Mouse (Mus musculus) large intestine, adult 2 months (tissue): ENCODE measurements around the gene Cda. TPM values are rescaled to one million over a fixed set of nuclear protein-coding genes. Genes with fewer than 3 reads are reported as not detected.
"Not testable (repeated sequence)": the region's sequence is repeated elsewhere in the genome, so short reads cannot be mapped to it uniquely, and the experiment has no call there.

Source experiments
- DNase-seq: peaks from one replicate; pipeline ENCODE4 v3.0.0-alpha.2; 2012; ENCODE audit warnings: low read depth, low spot score
- WGBS: fragments of 180-500 bp; shearing (Covaris S2); methylation state at CpG from one replicate; pipeline ENCODE4 v1.1.7; 2018; 5-methylcytosine and 5-hydroxymethylcytosine counted together
- polyA plus RNA-seq: library from polyadenylated mRNA; depleted of rRNA; stranded (reverse); fragments of >200 nt; gene quantifications from 2 replicates; pipeline ENCODE4 v1.2.3, GENCODE M21; 2012

Gene Cda
- polyA plus RNA-seq, 1 experiment: 63.1 TPM

GRCm38 (mm10) chr4:138339963-138340362 is 27.8 kb downstream of the Cda start:
- 26% methylated on average over 4 of the region's 4 CpGs for WGBS
- DNase-seq: no peak

GRCm38 (mm10) chr4:138337341-138337740 is 30.5 kb downstream of the Cda start:
- DNase-seq: no peak
- 75% methylated on average over 9 of the region's 9 CpGs for WGBS

- no peak for DNase-seq
- WGBS: 76% methylated on average over 5 of the region's 5 CpGs
Measured at GRCm38 (mm10) chr4:138336876-138337275, 30.9 kb downstream of the Cda start.

- WGBS: 90% methylated on average over 6 of the region's 6 CpGs
- DNase-seq: no peak
Measured at GRCm38 (mm10) chr4:138335648-138336047, 32.1 kb downstream of the Cda start.

GRCm38 (mm10) chr4:138335036-138335435 is 32.8 kb downstream of the Cda start:
- DNase-seq: no peak
- WGBS: 78% methylated on average over 12 of the region's 12 CpGs

GRCm38 (mm10) chr4:138333135-138333534 is 34.7 kb downstream of the Cda start:
- 35% methylated on average over 4 of the region's 4 CpGs for WGBS
- no peak for DNase-seq

- DNase-seq: no peak
- WGBS: 82% methylated on average over 9 of the region's 9 CpGs
Measured at GRCm38 (mm10) chr4:138331647-138332046, 36.1 kb downstream of the Cda start.

- 38% methylated on average over 15 of the region's 15 CpGs for WGBS
- no peak for DNase-seq
Measured at GRCm38 (mm10) chr4:138330264-138330671, 37.5 kb downstream of the Cda start.

GRCm38 (mm10) chr4:138327891-138328470 is 39.8 kb downstream of the Cda start:
- no peak for DNase-seq
- WGBS: 71% methylated on average over 7 of the region's 7 CpGs

- 69% methylated on average over 9 of the region's 12 CpGs for WGBS
- not testable (repeated sequence) for DNase-seq
Measured at GRCm38 (mm10) chr4:138327155-138327554, 40.6 kb downstream of the Cda start.

- no peak for DNase-seq
- WGBS: 2% methylated on average over 41 of the region's 41 CpGs
Measured at GRCm38 (mm10) chr4:138326077-138326695, 41.6 kb downstream of the Cda start, which contains the start of gene Pink1. Pink1 (minus strand) TSS chr4:138326307.

- 2% methylated on average over 45 of the region's 45 CpGs for WGBS
Measured at GRCm38 (mm10) chr4:138325466-138326076, 42.2 kb downstream of the Cda start.

GRCm38 (mm10) chr4:138324451-138324850 is 43.3 kb downstream of the Cda start:
- no peak for DNase-seq
- 88% methylated on average over 3 of the region's 3 CpGs for WGBS

More at GRCm38 (mm10) chr4:138325466-138326076, 42.2 kb downstream of the Cda start:
- DNase-seq: no peak

GRCm38 (mm10) chr4:138323753-138324152 is 44.0 kb downstream of the Cda start:
- WGBS: 24% methylated on average over 4 of the region's 4 CpGs

GRCm38 (mm10) chr4:138322692-138323091 is 45.1 kb downstream of the Cda start:
- DNase-seq: no peak
- WGBS: 59% methylated on average over 4 of the region's 4 CpGs

More at GRCm38 (mm10) chr4:138323753-138324152, 44.0 kb downstream of the Cda start:
- DNase-seq: no peak

- WGBS: 80% methylated on average over 7 of the region's 7 CpGs
Measured at GRCm38 (mm10) chr4:138321488-138321887, 46.3 kb downstream of the Cda start.

GRCm38 (mm10) chr4:138320711-138321110 is 47.1 kb downstream of the Cda start:
- 77% methylated on average over 11 of the region's 11 CpGs for WGBS
- no peak for DNase-seq

More at GRCm38 (mm10) chr4:138321488-138321887, 46.3 kb downstream of the Cda start:
- DNase-seq: no peak

- no peak for DNase-seq
- WGBS: 28% methylated on average over 10 of the region's 10 CpGs
Measured at GRCm38 (mm10) chr4:138319508-138319907, 48.3 kb downstream of the Cda start.

GRCm38 (mm10) chr4:138318509-138319266 is 49.1 kb downstream of the Cda start:
- no peak for DNase-seq
- 61% methylated on average over 6 of the region's 6 CpGs for WGBS

- WGBS: 92% methylated on average over 6 of the region's 6 CpGs
Measured at GRCm38 (mm10) chr4:138316369-138316768, 51.4 kb downstream of the Cda start.

More at GRCm38 (mm10) chr4:138316369-138316768, 51.4 kb downstream of the Cda start:
- DNase-seq: no peak
